Mouse (Mus musculus) heart, adult 2 months (tissue): Measurements from ENCODE around the gene Zmiz1.

ENCODE experiments used
- CTCF ChIP-seq: fragments of 200-600 bp; IDR thresholded peaks from 2 replicates; pipeline ENCODE4 v1.8.1; 2022; ENCODE audit warnings: antibody characterized with exemption, mild to moderate bottlenecking, moderate library complexity
- POLR2A ChIP-seq: fragments of 200-500 bp; IDR thresholded peaks from 2 replicates; pipeline ENCODE4 v1.6.1; 2011; ENCODE audit warnings: mild to moderate bottlenecking, low read depth, low read length, control low read depth; ENCODE audit not compliant: insufficient read depth

GRCm38 (mm10) chr14:25710073-25710472, 251.1 kb downstream of the Zmiz1 start:
- TF ChIP-seq POLR2A, result no peak
- no peak for TF ChIP-seq CTCF
